ENCODE assay signal across 16 mouse cellular contexts in the genomic region with DNA sequence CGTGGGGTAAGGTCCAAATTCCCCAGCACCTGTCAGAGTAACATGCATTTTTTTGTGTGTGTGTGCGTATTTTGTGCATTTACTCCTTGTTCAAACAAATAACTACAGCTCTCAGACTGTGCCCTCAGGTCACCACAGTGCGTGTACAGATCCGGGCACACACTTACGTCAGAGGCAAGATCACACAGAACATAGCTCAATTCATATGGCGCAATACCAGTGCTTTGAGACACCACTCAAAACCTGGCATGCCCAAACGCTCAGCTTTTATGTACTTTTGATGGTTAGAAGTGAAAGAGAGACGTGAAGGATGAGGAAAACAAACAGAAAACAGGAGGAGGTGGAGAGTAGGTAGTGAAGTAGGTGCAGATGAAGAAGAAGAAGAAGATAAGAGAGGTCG. TPM values are rescaled to one million over a fixed set of nuclear protein-coding genes. Genes with fewer than 3 reads are reported as not detected.
DNase-seq lines count a peak whose midpoint lies in the region; ATAC-seq and TF ChIP-seq lines count a peak whose summit lies in the region.
"Had no signal": no experiment of that assay in that cellular context is flagged by ENCODE, and none has a peak within 500 bp of the region (broad histone marks: within the 10 kb centered on the region; RNA-seq: fewer than 3 reads in every experiment).

No protein-coding gene starts in this region.

- peaks cover 7% of the 10 kb centered on the region; the same call in 1 of the 2 replicates for H3K4me1 ChIP-seq in liver, adult 2 months (ENCODE audit: control insufficient read depth, insufficient read depth, low read length)
- peaks cover 36% of the 10 kb centered on the region for H3K4me1 ChIP-seq in liver, embryonic 12.5 days
- H3K4me1 ChIP-seq: forebrain, embryonic 15.5 days had no signal

- WGBS in liver, adult 2 months: 30% methylated on average over 9 of the region's 9 CpGs
- WGBS in liver, embryonic 12.5 days (ENCODE audit: insufficient replicate concordance): 82% methylated on average over 9 of the region's 9 CpGs

- no peak for TF ChIP-seq CTCF in liver, adult 2 months (IDR thresholded peaks at IDR 0.05; ENCODE audit: low read depth, low read length)

- no peaks in the 10 kb centered on the region for H3K27me3 ChIP-seq in liver, adult 2 months (ENCODE audit: control insufficient read depth, insufficient read depth, low read length)
- H3K27me3 ChIP-seq in liver, embryonic 12.5 days (replicated peaks): no peaks in the 10 kb centered on the region
- H3K27me3 ChIP-seq: embryonic facial prominence, embryonic 12.5 days; forebrain, embryonic 15.5 days; heart, embryonic 12.5 days had no signal

- H3K4me3 ChIP-seq in liver, adult 2 months (ENCODE audit: insufficient read depth, low read depth, low read length): no peak overlapping the region
- H3K4me3 ChIP-seq in liver, embryonic 12.5 days: no peak overlapping the region
- H3K4me3 ChIP-seq: embryonic facial prominence, embryonic 12.5 days; forebrain, embryonic 15.5 days; heart, embryonic 12.5 days had no signal

- H3K36me3 ChIP-seq in liver, adult 2 months (ENCODE audit: control insufficient read depth, insufficient read depth, low read length): no peaks in the 10 kb centered on the region
- peaks cover 5% of the 10 kb centered on the region; the same call in 1 of the 2 replicates for H3K36me3 ChIP-seq in liver, embryonic 12.5 days
- H3K36me3 ChIP-seq: embryonic facial prominence, embryonic 12.5 days; forebrain, embryonic 15.5 days; heart, embryonic 12.5 days had no signal

- DNase-seq in liver, adult 2 months (ENCODE audit: extremely low read depth, low read depth, low spot score): peak; percentile 98
- DNase-seq in lung, postnatal 10 days: peak; percentile 52
- peak; percentile 48 to 73 for DNase-seq in lung, postnatal 4 days
- DNase-seq in cerebellum, postnatal 25 days: no peak
- DNase-seq in B cell, adult 2 months: no peak
- no peak for DNase-seq in heart, postnatal 36 days
- DNase-seq: adrenal gland, postnatal 10 days; cerebellum, adult 11 months; cerebellum, adult 8-10 months; cerebellum, postnatal 14 days; gastrocnemius, postnatal 14 days had no signal

- H3K79me2 ChIP-seq in liver, adult 2 months (ENCODE audit: control insufficient read depth, insufficient read depth, low read length): no peaks in the 10 kb centered on the region; the same call in 1 of the 2 replicates

- no peak overlapping the region for H3K4me2 ChIP-seq in liver, embryonic 12.5 days
- H3K4me2 ChIP-seq: embryonic facial prominence, embryonic 12.5 days; forebrain, embryonic 15.5 days; heart, embryonic 12.5 days had no signal

- no peak for TF ChIP-seq POLR2A in liver, adult 2 months (IDR thresholded peaks at IDR 0.05; ENCODE audit: extremely low read depth, insufficient read depth, low read length)

- H3K9me3 ChIP-seq in liver, embryonic 12.5 days (replicated peaks): no peaks in the 10 kb centered on the region
- H3K9me3 ChIP-seq: embryonic facial prominence, embryonic 12.5 days; forebrain, embryonic 15.5 days had no signal

- no peak overlapping the region for H3K9ac ChIP-seq in liver, adult 2 months (ENCODE audit: low read depth, low read length)
- no peak overlapping the region for H3K9ac ChIP-seq in liver, embryonic 12.5 days
- H3K9ac ChIP-seq: embryonic facial prominence, embryonic 12.5 days; forebrain, embryonic 15.5 days; heart, embryonic 12.5 days had no signal

- no peak for ATAC-seq in liver, embryonic 12.5 days
- ATAC-seq in granulocyte monocyte progenitor cell, adult 5-6 weeks (replicated peaks; ENCODE audit: poor library complexity, severe bottlenecking): peak; percentile 54
- ATAC-seq: forebrain, embryonic 15.5 days had no signal

- peak overlapping the region; percentile 64 for H3K27ac ChIP-seq in liver, adult 2 months (replicated peaks; ENCODE audit: insufficient read depth, low read depth, low read length)
- no peak overlapping the region for H3K27ac ChIP-seq in liver, embryonic 12.5 days
- H3K27ac ChIP-seq: embryonic facial prominence, embryonic 12.5 days; forebrain, embryonic 15.5 days had no signal

- intact Hi-C loops in heart, postnatal 36 days (cut with DNase I): no loop called here

RNA-seq across cellular contexts. Expression of a gene that starts 53.1 kb away (rescaled TPM):
- total RNA-seq in liver, adult 2 months (2014; rRNA removed): 7.0 and 12.6 TPM in 2 replicates
- polyA plus RNA-seq in liver, adult 2 months (2012; rRNA removed): 8.2 and 13.9 TPM in 2 replicates
- 4.9 and 5.0 TPM in 2 replicates for polyA plus RNA-seq in liver, embryonic 12.5 days (2016; fragmentation: Nextera tagmentation; extraction: Ambion mirVana)
- 14.2 and 44.5 TPM in 2 replicates for total RNA-seq in granulocyte monocyte progenitor cell, adult 5-6 weeks (2014; fragmentation: Nextera tagmentation)
- 9.7 and 13.8 TPM in 2 replicates for total RNA-seq in granulocyte monocyte progenitor cell, adult 5-6 weeks (2017)
- total RNA-seq in heart, postnatal 36 days (2021): 1 to 10 TPM; 5.5 to 6.5 TPM

RNA-seq across cellular contexts. Expression of a gene that starts 57.9 kb away (rescaled TPM):
- total RNA-seq in liver, adult 2 months (2014; rRNA removed): 300 and 318 TPM in 2 replicates
- 65.9 and 68.8 TPM in 2 replicates for polyA plus RNA-seq in liver, adult 2 months (2012; rRNA removed)
- 511 and 538 TPM in 2 replicates for polyA plus RNA-seq in liver, embryonic 12.5 days (2016; fragmentation: Nextera tagmentation; extraction: Ambion mirVana)
- 2,377 and 2,618 TPM in 2 replicates for total RNA-seq in granulocyte monocyte progenitor cell, adult 5-6 weeks (2014; fragmentation: Nextera tagmentation)
- 283 and 432 TPM in 2 replicates for total RNA-seq in granulocyte monocyte progenitor cell, adult 5-6 weeks (2017)
- 100 to 1,000 TPM; 517 to 581 TPM for total RNA-seq in heart, postnatal 36 days (2021)

Comparison
In these comparisons a context has a peak if more than half of its experiments do, and no peak if none do; other contexts are left out.
1. DNase-seq: peak in liver, adult 2 months (single experiment), lung, postnatal 10 days (single experiment) and lung, postnatal 4 days (2 of 2); none in cerebellum, postnatal 25 days (0 of 2), B cell, adult 2 months (0 of 2) and heart, postnatal 36 days (0 of 2).